Mouse (Mus musculus): ENCODE measurements around the gene Sct. TPM values are rescaled to one million over a fixed set of nuclear protein-coding genes. Genes with fewer than 3 reads are reported as not detected.

The Sct gene
- polyA plus RNA-seq, 1 experiment, result 16.1 TPM

GRCm38 (mm10) chr7:141231111-141231510 is 47.8 kb downstream of the Sct start:
- Histone ChIP-seq H3K79me3 (ENCODE audit: low read depth) (peaks cover 57% of the 10 kb centered on the region), H3ac (ENCODE audit: control insufficient read depth, insufficient read length, low read depth) (no peak overlapping the region), H3K4me3 (ENCODE audit: insufficient read depth, poor library complexity, severe bottlenecking) (no peak overlapping the region), H3K79me2 (ENCODE audit: control insufficient read depth, insufficient read depth) (peaks cover 75% of the 10 kb centered on the region), H3K36me3 (ENCODE audit: control insufficient read depth, insufficient read depth) (peaks cover 41% of the 10 kb centered on the region), H3K27me3 (ENCODE audit: control insufficient read depth, insufficient read depth, insufficient read length) (no peaks in the 10 kb centered on the region)
- TF ChIP-seq USF1 (IDR thresholded peaks at IDR 0.05; ENCODE audit: low read depth), result no peak
- TF ChIP-seq CTCF (IDR thresholded peaks at IDR 0.05; ENCODE audit: control insufficient read depth, insufficient read depth, insufficient read length), result no peak
- no peak for TF ChIP-seq FOSL1 (IDR thresholded peaks at IDR 0.05; ENCODE audit: insufficient read depth, low read length, poor library complexity, severe bottlenecking)
- no peak for TF ChIP-seq MYOG (IDR thresholded peaks at IDR 0.05; ENCODE audit: control insufficient read depth, extremely low read depth, insufficient read length)
- TF ChIP-seq MAX (IDR thresholded peaks at IDR 0.05), result no peak
- TF ChIP-seq CEBPB (IDR thresholded peaks at IDR 0.05; ENCODE audit: low read depth), result no peak
- no peak for TF ChIP-seq MYOD1 (IDR thresholded peaks at IDR 0.05; ENCODE audit: control insufficient read depth, insufficient read length, low read depth)

GRCm38 (mm10) chr7:141230570-141230969 is 48.4 kb downstream of the Sct start:
- Histone ChIP-seq H3K27me3 (ENCODE audit: control insufficient read depth, insufficient read depth, insufficient read length) (no peaks in the 10 kb centered on the region), H3ac (ENCODE audit: control insufficient read depth, insufficient read length, low read depth) (peak overlapping the region; percentile 24), H3K36me3 (ENCODE audit: control insufficient read depth, insufficient read depth) (peaks cover 37% of the 10 kb centered on the region), H3K4me3 (ENCODE audit: insufficient read depth, poor library complexity, severe bottlenecking) (no peak overlapping the region), H3K79me2 (ENCODE audit: control insufficient read depth, insufficient read depth) (peaks cover 71% of the 10 kb centered on the region), H3K79me3 (ENCODE audit: low read depth) (peaks cover 53% of the 10 kb centered on the region)
- TF ChIP-seq MYOG (IDR thresholded peaks at IDR 0.05; ENCODE audit: control insufficient read depth, extremely low read depth, insufficient read length) (no peak), CTCF (IDR thresholded peaks at IDR 0.05; ENCODE audit: control insufficient read depth, insufficient read depth, insufficient read length) (no peak), CEBPB (IDR thresholded peaks at IDR 0.05; ENCODE audit: low read depth) (no peak), FOSL1 (IDR thresholded peaks at IDR 0.05; ENCODE audit: insufficient read depth, low read length, poor library complexity, severe bottlenecking) (no peak), MAX (IDR thresholded peaks at IDR 0.05) (no peak), USF1 (IDR thresholded peaks at IDR 0.05; ENCODE audit: low read depth) (no peak), MYOD1 (IDR thresholded peaks at IDR 0.05; ENCODE audit: control insufficient read depth, insufficient read length, low read depth) (no peak)

GRCm38 (mm10) chr7:141229702-141230101 is 49.2 kb downstream of the Sct start:
- H3K79me3 ChIP-seq (ENCODE audit: low read depth), result peaks cover 53% of the 10 kb centered on the region
- TF ChIP-seq CEBPB (IDR thresholded peaks at IDR 0.05; ENCODE audit: low read depth) (no peak), USF1 (IDR thresholded peaks at IDR 0.05; ENCODE audit: low read depth) (no peak), MYOD1 (IDR thresholded peaks at IDR 0.05; ENCODE audit: control insufficient read depth, insufficient read length, low read depth) (no peak), FOSL1 (IDR thresholded peaks at IDR 0.05; ENCODE audit: insufficient read depth, low read length, poor library complexity, severe bottlenecking) (no peak), CTCF (IDR thresholded peaks at IDR 0.05; ENCODE audit: control insufficient read depth, insufficient read depth, insufficient read length) (no peak), MAX (IDR thresholded peaks at IDR 0.05) (no peak), MYOG (IDR thresholded peaks at IDR 0.05; ENCODE audit: control insufficient read depth, extremely low read depth, insufficient read length) (no peak)
- peak overlapping the region; percentile 94 for H3ac ChIP-seq (ENCODE audit: control insufficient read depth, insufficient read length, low read depth)
- peak overlapping the region; percentile 91 for H3K4me3 ChIP-seq (ENCODE audit: insufficient read depth, poor library complexity, severe bottlenecking)
- H3K27me3 ChIP-seq (ENCODE audit: control insufficient read depth, insufficient read depth, insufficient read length), result no peaks in the 10 kb centered on the region
- peaks cover 62% of the 10 kb centered on the region for H3K79me2 ChIP-seq (ENCODE audit: control insufficient read depth, insufficient read depth)
- H3K36me3 ChIP-seq (ENCODE audit: control insufficient read depth, insufficient read depth), result peaks cover 28% of the 10 kb centered on the region

Other genes with a start within 250 kb of the Sct start
- 4.0 TPM for gene B4galnt4, start 218.0 kb downstream of the Sct start, polyA plus RNA-seq (2012; fragmentation: generic; extraction: Trizol)
- gene Pkp3, start 200.9 kb downstream of the Sct start, polyA plus RNA-seq (2012; fragmentation: generic; extraction: Trizol), result 0.88 TPM
- 13.9 TPM for gene Sigirr, start 178.6 kb downstream of the Sct start, polyA plus RNA-seq (2012; fragmentation: generic; extraction: Trizol)
- gene Ano9, start 161.3 kb downstream of the Sct start, polyA plus RNA-seq (2012; fragmentation: generic; extraction: Trizol), result not detected
- 20.5 TPM for gene Ptdss2, start 156.8 kb downstream of the Sct start, polyA plus RNA-seq (2012; fragmentation: generic; extraction: Trizol)
- gene Rnh1, start 106.3 kb downstream of the Sct start, polyA plus RNA-seq (2012; fragmentation: generic; extraction: Trizol), result 251 TPM
- 181 TPM for gene Hras, start 85.1 kb downstream of the Sct start, polyA plus RNA-seq (2012; fragmentation: generic; extraction: Trizol)
- gene Lrrc56, start 85.0 kb downstream of the Sct start, polyA plus RNA-seq (2012; fragmentation: generic; extraction: Trizol), result 0.32 TPM
- 0.05 TPM for gene Lmntd2, start 65.1 kb downstream of the Sct start, polyA plus RNA-seq (2012; fragmentation: generic; extraction: Trizol)
- gene Rassf7, start 63.3 kb downstream of the Sct start, polyA plus RNA-seq (2012; fragmentation: generic; extraction: Trizol), result 25.2 TPM
- 60.2 TPM for gene Phrf1, start 50.3 kb downstream of the Sct start, polyA plus RNA-seq (2012; fragmentation: generic; extraction: Trizol)
- 0.35 TPM for gene Irf7, start 12.7 kb downstream of the Sct start, polyA plus RNA-seq (2012; fragmentation: generic; extraction: Trizol)
- 0.04 TPM for gene Cdhr5, start 2.3 kb downstream of the Sct start, polyA plus RNA-seq (2012; fragmentation: generic; extraction: Trizol)
- gene Drd4, start 12.9 kb upstream of the Sct start, polyA plus RNA-seq (2012; fragmentation: generic; extraction: Trizol), result 0.01 TPM
- gene Deaf1, start 48.6 kb upstream of the Sct start, polyA plus RNA-seq (2012; fragmentation: generic; extraction: Trizol), result 21.4 TPM
- gene Tmem80, start 48.6 kb upstream of the Sct start, polyA plus RNA-seq (2012; fragmentation: generic; extraction: Trizol), result 18.9 TPM
- 0.67 TPM for gene Eps8l2, start 59.7 kb upstream of the Sct start, polyA plus RNA-seq (2012; fragmentation: generic; extraction: Trizol)
- 252 TPM for gene Taldo1, start 113.1 kb upstream of the Sct start, polyA plus RNA-seq (2012; fragmentation: generic; extraction: Trizol)
- gene Gatd1, start 135.0 kb upstream of the Sct start, polyA plus RNA-seq (2012; fragmentation: generic; extraction: Trizol), result 14.9 TPM
- 2.4 TPM for gene Cend1, start 150.4 kb upstream of the Sct start, polyA plus RNA-seq (2012; fragmentation: generic; extraction: Trizol)
- gene Slc25a22, start 158.8 kb upstream of the Sct start, polyA plus RNA-seq (2012; fragmentation: generic; extraction: Trizol), result 16.2 TPM
- gene Pidd1, start 164.9 kb upstream of the Sct start, polyA plus RNA-seq (2012; fragmentation: generic; extraction: Trizol), result 9.5 TPM
- gene Rplp2, start 168.2 kb upstream of the Sct start, polyA plus RNA-seq (2012; fragmentation: generic; extraction: Trizol), result 4,785 TPM
- gene Pnpla2, start 176.1 kb upstream of the Sct start, polyA plus RNA-seq (2012; fragmentation: generic; extraction: Trizol), result 32.8 TPM
- 4.5 TPM for gene Cracr2b, start 182.0 kb upstream of the Sct start, polyA plus RNA-seq (2012; fragmentation: generic; extraction: Trizol)
- 334 TPM for gene Cd151, start 188.3 kb upstream of the Sct start, polyA plus RNA-seq (2012; fragmentation: generic; extraction: Trizol)
- 124 TPM for gene Polr2l, start 196.0 kb upstream of the Sct start, polyA plus RNA-seq (2012; fragmentation: generic; extraction: Trizol)
- gene Tspan4, start 196.1 kb upstream of the Sct start, polyA plus RNA-seq (2012; fragmentation: generic; extraction: Trizol), result 278 TPM